8 mouse cellular contexts compared by ENCODE assay signal in genomic region chr2:70443035-70443434, GRCm38 (mm10). TPM values are rescaled to one million over a fixed set of nuclear protein-coding genes. Genes with fewer than 3 reads are reported as not detected.
DNase-seq lines count a peak whose midpoint lies in the region; ATAC-seq lines count a peak whose summit lies in the region.
"Had no signal": no experiment of that assay in that cellular context is flagged by ENCODE, and none has a peak within 500 bp of the region (broad histone marks: within the 10 kb centered on the region; RNA-seq: fewer than 3 reads in every experiment).

No protein-coding gene starts in this region.

- no peaks in the 10 kb centered on the region for H3K36me3 ChIP-seq in heart, embryonic 14.5 days (ENCODE audit: control insufficient read depth, insufficient read depth, low read length)

- no peak overlapping the region for H3K27ac ChIP-seq in heart, embryonic 14.5 days (replicated peaks in 1 of 2; ENCODE audit: control insufficient read depth in 1 of 2, insufficient read depth in 1 of 2, low read depth in 2 of 2, low read length in 2 of 2)

- H3K9me3 ChIP-seq in heart, embryonic 14.5 days (ENCODE audit: control insufficient read depth, low read length): no peaks in the 10 kb centered on the region

- peak; percentile 14 to 21 for DNase-seq in layer of hippocampus, postnatal 10 days (ENCODE audit: low spot score in 2 of 2)
- DNase-seq in layer of hippocampus, adult 11-12 months (ENCODE audit: low spot score): no peak
- DNase-seq in cerebellum, postnatal 4 days (ENCODE audit: low spot score in 2 of 2): peak; percentile 34 to 73
- DNase-seq in mesoderm, embryonic 11.5 days (ENCODE audit: low read depth, low spot score): peak; percentile 76
- DNase-seq in spleen, postnatal 4 days (ENCODE audit: low spot score in 2 of 2): no peak
- no peak for DNase-seq in layer of hippocampus, adult 8-10 months (ENCODE audit: low spot score in 2 of 2)

- H3K27me3 ChIP-seq in heart, embryonic 14.5 days (ENCODE audit: control insufficient read depth, insufficient read depth, low read length): peaks cover 16% of the 10 kb centered on the region

- H3K4me1 ChIP-seq in heart, embryonic 14.5 days (ENCODE audit: control insufficient read depth in 2 of 2, insufficient read depth in 2 of 2, low read length in 2 of 2): peaks cover 0 to 12% of the 10 kb centered on the region in 2 experiments; a peak in 2 of 4 replicates

- H3K9ac ChIP-seq in heart, embryonic 14.5 days (ENCODE audit: low read length): no peak overlapping the region

- no peak overlapping the region for H3K4me3 ChIP-seq in heart, embryonic 14.5 days (ENCODE audit: control insufficient read depth in 1 of 2, insufficient read depth in 1 of 2, low read depth in 1 of 2, low read length in 2 of 2)

- peak; percentile 54 for ATAC-seq in heart, embryonic 14.5 days (ENCODE audit: insufficient number of reproducible peaks, insufficient read depth, low FRiP score, low read depth)

- under 1% methylated on average over 4 of the region's 4 CpGs for WGBS in heart, embryonic 14.5 days

- peak overlapping the region; percentile 49 for H3K4me2 ChIP-seq in heart, embryonic 14.5 days (ENCODE audit: low read length)

RNA-seq across cellular contexts. Expression of gene Sp5, which starts 31.7 kb away (rescaled TPM):
- 1 to 10 TPM in 1 of 2 experiments, under 1 TPM in 1; 0.98 to 1.3 TPM for total RNA-seq in layer of hippocampus, postnatal 10 days (2021)
- polyA plus RNA-seq in heart, embryonic 14.5 days (2014; fragmentation: Nextera tagmentation; extraction: Ambion mirVana): 0.12 and 0.27 TPM in 2 replicates
- total RNA-seq in layer of hippocampus, adult 8-10 months (2022): under 1 TPM; 0.29 to 0.54 (median 0.43) TPM
- total RNA-seq: neutrophil, adult 5-6 weeks had no signal

Comparison
In these comparisons a context has a peak if more than half of its experiments do, and no peak if none do; other contexts are left out.
1. DNase-seq: peak in layer of hippocampus, postnatal 10 days (2 of 2), cerebellum, postnatal 4 days (2 of 2) and mesoderm, embryonic 11.5 days (single experiment); none in layer of hippocampus, adult 11-12 months (single experiment), spleen, postnatal 4 days (0 of 2) and layer of hippocampus, adult 8-10 months (0 of 2).